Mouse (Mus musculus): ENCODE results near the gene Msx1. TPM values are rescaled to one million over a fixed set of nuclear protein-coding genes. Genes with fewer than 3 reads are reported as not detected.

Msx1 gene
- polyA plus RNA-seq, 1 experiment from 2014 or later, result 37.4 TPM

DNA sequence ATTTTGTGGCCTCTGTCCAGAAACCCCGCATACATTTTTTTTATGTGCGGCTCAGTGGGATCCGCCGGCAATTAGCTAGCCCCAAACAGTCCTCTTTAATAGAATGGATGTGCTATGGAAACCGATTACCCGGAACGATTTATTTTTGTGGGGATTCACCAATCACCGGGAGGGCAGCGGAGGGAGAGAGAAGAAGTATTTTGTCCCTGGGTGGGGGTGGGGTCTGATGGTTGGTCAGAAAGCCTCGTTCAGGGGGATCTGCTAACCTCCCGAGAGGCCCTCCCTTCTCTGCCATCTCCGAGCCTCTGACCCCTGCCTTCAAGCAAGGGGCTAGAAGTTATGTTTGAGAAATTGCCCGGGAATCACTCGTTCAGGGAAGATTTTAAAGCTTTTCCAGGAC lies 3.6 kb upstream of the Msx1 start:
- WGBS, result under 1% methylated on average over 14 of the region's 14 CpGs
- Histone ChIP-seq H3K27me3 (ENCODE audit: control insufficient read depth, insufficient read depth, low read length) (peaks cover 94% of the 10 kb centered on the region), H3K9ac (no peak overlapping the region), H3K4me2 (replicated peaks) (no peak overlapping the region; the same call in 1 of the 2 replicates), H3K36me3 (replicated peaks; ENCODE audit: control insufficient read depth, insufficient read depth) (no peaks in the 10 kb centered on the region), H3K9me3 (ENCODE audit: control insufficient read depth, low read length) (no peaks in the 10 kb centered on the region), H3K4me1 (replicated peaks; ENCODE audit: control insufficient read depth, insufficient read depth, low read length) (peaks cover 15% of the 10 kb centered on the region; the same call in 1 of the 2 replicates), H3K27ac (no peak overlapping the region), H3K4me3 (replicated peaks; ENCODE audit: low read length) (no peak overlapping the region)
- DNase-seq (ENCODE audit: low spot score) (no peak), ATAC-seq (ENCODE audit: low FRiP score) (no peak)

DNA sequence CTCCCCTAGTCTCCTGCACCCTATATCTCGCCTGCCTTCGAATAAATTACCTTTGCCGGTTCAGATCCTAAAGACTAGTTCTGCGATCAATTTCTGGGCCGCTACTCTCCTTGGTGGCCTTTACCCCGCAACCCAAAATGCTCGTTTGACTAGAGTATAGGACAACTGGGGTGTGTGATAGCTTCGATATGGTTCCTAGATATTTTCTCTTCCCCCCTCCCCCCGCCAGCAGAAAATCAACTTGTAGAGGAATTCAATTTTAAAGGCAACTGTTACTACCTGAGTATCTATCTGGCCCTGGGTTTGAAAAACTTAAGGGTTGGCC lies 3.2 kb upstream of the Msx1 start:
- Histone ChIP-seq H3K4me3 (replicated peaks; ENCODE audit: low read length) (0 out of 2 replicates have a peak overlapping the region, but pooled peaks have one; percentile 1), H3K4me1 (replicated peaks; ENCODE audit: control insufficient read depth, insufficient read depth, low read length) (peaks cover 15% of the 10 kb centered on the region; the same call in 1 of the 2 replicates), H3K9ac (no peak overlapping the region), H3K27ac (no peak overlapping the region), H3K27me3 (ENCODE audit: control insufficient read depth, insufficient read depth, low read length) (peaks cover 91% of the 10 kb centered on the region), H3K9me3 (ENCODE audit: control insufficient read depth, low read length) (no peaks in the 10 kb centered on the region), H3K4me2 (replicated peaks) (peak overlapping the region; percentile 24), H3K36me3 (replicated peaks; ENCODE audit: control insufficient read depth, insufficient read depth) (no peaks in the 10 kb centered on the region)
- 4% methylated on average over 9 of the region's 9 CpGs for WGBS
- ATAC-seq (ENCODE audit: low FRiP score) (no peak), DNase-seq (ENCODE audit: low spot score) (no peak)

GRCm38 (mm10) chr5:37826706-37827625 lies 2.6 kb upstream of the Msx1 start:
- Histone ChIP-seq H3K36me3 (replicated peaks; ENCODE audit: control insufficient read depth, insufficient read depth) (no peaks in the 10 kb centered on the region), H3K4me3 (replicated peaks; ENCODE audit: low read length) (0 out of 2 replicates have a peak overlapping the region, but pooled peaks have one; percentile 1), H3K27me3 (ENCODE audit: control insufficient read depth, insufficient read depth, low read length) (peaks cover 91% of the 10 kb centered on the region), H3K9ac (no peak overlapping the region), H3K4me2 (replicated peaks) (peak overlapping the region; percentile 24), H3K27ac (no peak overlapping the region), H3K4me1 (replicated peaks; ENCODE audit: control insufficient read depth, insufficient read depth, low read length) (peaks cover 15% of the 10 kb centered on the region; the same call in 1 of the 2 replicates), H3K9me3 (ENCODE audit: control insufficient read depth, low read length) (no peaks in the 10 kb centered on the region)
- WGBS, result under 1% methylated on average over 59 of the region's 59 CpGs
- ATAC-seq (ENCODE audit: low FRiP score) (no peak), DNase-seq (ENCODE audit: low spot score) (no peak)

GRCm38 (mm10) chr5:37825611-37826445 lies 1.4 kb upstream of the Msx1 start:
- 1% methylated on average over 37 of the region's 37 CpGs for WGBS
- no peak overlapping the region for H3K27ac ChIP-seq
- DNase-seq (ENCODE audit: low spot score) (no peak), ATAC-seq (ENCODE audit: low FRiP score) (no peak)
- H3K4me3 ChIP-seq (replicated peaks; ENCODE audit: low read length), result no peak overlapping the region
- H3K9me3 ChIP-seq (ENCODE audit: control insufficient read depth, low read length), result no peaks in the 10 kb centered on the region
- no peaks in the 10 kb centered on the region for H3K36me3 ChIP-seq (replicated peaks; ENCODE audit: control insufficient read depth, insufficient read depth)
- peaks cover 91% of the 10 kb centered on the region for H3K27me3 ChIP-seq (ENCODE audit: control insufficient read depth, insufficient read depth, low read length)
- peak overlapping the region; percentile 24; the same call in 1 of the 2 replicates for H3K4me2 ChIP-seq (replicated peaks)
- H3K4me1 ChIP-seq (replicated peaks; ENCODE audit: control insufficient read depth, insufficient read depth, low read length), result peaks cover 15% of the 10 kb centered on the region; the same call in 1 of the 2 replicates
- no peak overlapping the region for H3K9ac ChIP-seq

GRCm38 (mm10) chr5:37825111-37825600 lies 773 bp upstream of the Msx1 start:
- no peak overlapping the region for H3K4me3 ChIP-seq (replicated peaks; ENCODE audit: low read length)
- no peaks in the 10 kb centered on the region for H3K9me3 ChIP-seq (ENCODE audit: control insufficient read depth, low read length)
- H3K4me1 ChIP-seq (replicated peaks; ENCODE audit: control insufficient read depth, insufficient read depth, low read length), result peaks cover 15% of the 10 kb centered on the region; the same call in 1 of the 2 replicates
- H3K27ac ChIP-seq, result no peak overlapping the region
- 0 out of 2 replicates have a peak overlapping the region, but pooled peaks have one; percentile 58 for H3K4me2 ChIP-seq (replicated peaks)
- no peak overlapping the region for H3K9ac ChIP-seq
- DNase-seq (ENCODE audit: low spot score) (no peak), ATAC-seq (ENCODE audit: low FRiP score) (no peak)
- H3K27me3 ChIP-seq (ENCODE audit: control insufficient read depth, insufficient read depth, low read length), result peaks cover 91% of the 10 kb centered on the region
- H3K36me3 ChIP-seq (replicated peaks; ENCODE audit: control insufficient read depth, insufficient read depth), result no peaks in the 10 kb centered on the region
- WGBS, result 6% methylated on average over 7 of the region's 7 CpGs

DNA sequence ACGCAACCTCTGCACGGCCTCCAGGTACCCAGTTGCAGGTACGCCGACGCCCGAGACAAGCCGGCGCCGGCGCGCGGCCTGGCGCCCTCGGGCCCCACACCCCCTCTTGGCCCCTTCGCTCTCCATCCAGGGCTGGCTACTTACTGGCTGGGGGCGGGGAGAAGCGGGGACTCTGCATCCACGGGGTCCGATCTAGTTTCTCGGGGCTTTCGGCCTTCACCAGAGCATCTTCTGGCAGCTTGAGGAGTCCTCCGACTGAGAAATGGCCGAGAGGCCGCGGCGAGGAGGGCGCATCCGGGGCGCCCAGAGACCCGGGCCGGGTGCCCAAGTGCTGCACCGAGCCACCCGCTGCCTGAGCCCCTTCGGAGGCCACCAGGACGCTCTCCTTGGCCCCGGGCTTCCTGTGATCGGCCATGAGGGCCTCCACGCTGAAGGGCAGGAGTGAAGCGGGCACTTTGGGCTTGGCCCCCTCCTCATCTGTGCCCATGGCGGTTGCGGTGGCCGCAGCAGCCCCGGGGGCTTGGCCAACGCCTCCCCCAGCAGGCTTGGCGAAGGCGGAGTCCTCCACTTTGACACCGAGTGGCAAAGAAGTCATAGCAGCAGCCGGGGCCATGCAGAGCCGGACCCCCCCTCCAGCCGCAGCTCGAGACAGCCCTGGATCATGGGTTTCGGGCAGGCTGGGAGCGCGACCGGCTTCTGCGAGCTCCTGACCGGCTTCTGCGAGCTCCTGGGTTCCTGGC lies 492 bp downstream of the Msx1 start:
- WGBS, result under 1% methylated on average over 56 of the region's 58 CpGs
- ATAC-seq (ENCODE audit: low FRiP score), result peak; percentile 42
- Histone ChIP-seq H3K4me3 (replicated peaks; ENCODE audit: low read length) (peak overlapping the region; percentile 30), H3K27me3 (ENCODE audit: control insufficient read depth, insufficient read depth, low read length) (peaks cover 91% of the 10 kb centered on the region), H3K36me3 (replicated peaks; ENCODE audit: control insufficient read depth, insufficient read depth) (no peaks in the 10 kb centered on the region), H3K4me2 (replicated peaks) (peak overlapping the region; percentile 58), H3K27ac (no peak overlapping the region), H3K9me3 (ENCODE audit: control insufficient read depth, low read length) (no peaks in the 10 kb centered on the region), H3K9ac (peak overlapping the region; percentile 54), H3K4me1 (replicated peaks; ENCODE audit: control insufficient read depth, insufficient read depth, low read length) (peaks cover 15% of the 10 kb centered on the region; the same call in 1 of the 2 replicates)
- no peak for DNase-seq (ENCODE audit: low spot score)

DNA sequence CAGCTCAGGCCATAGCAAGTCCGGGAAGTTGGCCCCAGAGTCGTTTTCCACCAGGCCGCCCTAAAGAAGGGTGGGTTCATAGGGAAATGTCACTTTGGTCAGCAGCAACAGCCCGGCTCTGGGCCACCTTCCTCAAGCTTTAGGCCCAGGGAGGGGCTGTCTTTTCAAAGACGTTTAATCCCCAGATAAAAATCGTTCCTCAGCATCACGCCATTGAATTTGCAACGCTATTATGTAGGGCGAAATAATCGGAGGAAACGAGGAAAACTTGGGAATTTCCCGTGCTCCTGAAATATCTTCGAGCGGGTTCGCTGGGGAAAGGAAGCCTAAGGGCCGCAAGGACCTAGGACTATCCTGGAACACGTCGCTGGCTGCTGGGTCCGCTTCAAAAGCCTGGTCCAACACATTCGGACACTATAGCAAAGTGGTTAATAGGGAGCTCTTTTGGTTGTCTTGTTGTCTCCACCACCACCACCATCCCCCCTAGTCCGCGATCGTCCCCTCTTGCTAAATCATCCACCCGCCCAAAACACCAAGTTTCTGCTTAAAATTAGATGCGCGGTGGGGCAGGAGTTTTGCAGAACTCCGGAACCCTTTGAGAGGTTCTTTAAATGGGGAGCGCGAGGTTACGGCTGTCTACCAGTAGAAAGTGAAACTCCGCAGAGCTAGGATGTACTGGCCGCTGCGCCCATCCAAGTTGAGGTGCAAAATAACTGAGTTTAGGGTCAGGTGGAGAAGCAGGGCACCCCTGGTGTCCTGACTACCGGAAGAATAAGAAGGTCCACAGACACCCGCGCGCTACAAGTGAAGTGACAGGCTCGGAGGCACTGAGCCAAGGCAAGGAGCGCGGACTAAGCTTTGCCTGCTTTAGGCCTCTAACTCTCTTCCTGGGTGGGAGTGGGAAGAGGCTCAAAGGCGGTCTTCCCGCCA lies 1.3 kb downstream of the Msx1 start:
- Histone ChIP-seq H3K27ac (no peak overlapping the region), H3K4me2 (replicated peaks) (peak overlapping the region; percentile 58), H3K9ac (peak overlapping the region; percentile 54), H3K9me3 (ENCODE audit: control insufficient read depth, low read length) (no peaks in the 10 kb centered on the region), H3K27me3 (ENCODE audit: control insufficient read depth, insufficient read depth, low read length) (peaks cover 90% of the 10 kb centered on the region), H3K4me1 (replicated peaks; ENCODE audit: control insufficient read depth, insufficient read depth, low read length) (peaks cover 15% of the 10 kb centered on the region; the same call in 1 of the 2 replicates), H3K36me3 (replicated peaks; ENCODE audit: control insufficient read depth, insufficient read depth) (no peaks in the 10 kb centered on the region), H3K4me3 (replicated peaks; ENCODE audit: low read length) (peak overlapping the region; percentile 30)
- WGBS, result 1% methylated on average over 42 of the region's 42 CpGs
- DNase-seq (ENCODE audit: low spot score) (no peak), ATAC-seq (ENCODE audit: low FRiP score) (no peak)
